Mouse (Mus musculus): ENCODE measurements around the gene Ntrk2.

GRCm38 (mm10) chr13:58904742-58905735, 98.7 kb downstream of the Ntrk2 start:
- TF ChIP-seq POLR2A (IDR thresholded peaks at IDR 0.05; ENCODE audit: borderline replicate concordance, extremely low read depth, insufficient read depth, insufficient read length, poor library complexity, severe bottlenecking) (no peak), CTCF (IDR thresholded peaks at IDR 0.05; ENCODE audit: borderline replicate concordance, extremely low read depth, insufficient read depth, insufficient read length) (no peak)
